Mouse (Mus musculus) v-Abl transformed pro-B cells (cell line): Measurements from ENCODE around the gene L3hypdh.
"Not testable (repeated sequence)": the region's sequence is repeated elsewhere in the genome, so short reads cannot be mapped to it uniquely, and the experiment has no call there.

ENCODE experiments used
- in situ Hi-C, 2 experiments: fragments of 400-800 bp; cut with MboI; formaldehyde crosslinking; loops; one replicate each; pipeline ENCODE4 v1.15.1; 2025; ENCODE audit not compliant: unreplicated experiment in 2 of 2

Gene L3hypdh

DNA sequence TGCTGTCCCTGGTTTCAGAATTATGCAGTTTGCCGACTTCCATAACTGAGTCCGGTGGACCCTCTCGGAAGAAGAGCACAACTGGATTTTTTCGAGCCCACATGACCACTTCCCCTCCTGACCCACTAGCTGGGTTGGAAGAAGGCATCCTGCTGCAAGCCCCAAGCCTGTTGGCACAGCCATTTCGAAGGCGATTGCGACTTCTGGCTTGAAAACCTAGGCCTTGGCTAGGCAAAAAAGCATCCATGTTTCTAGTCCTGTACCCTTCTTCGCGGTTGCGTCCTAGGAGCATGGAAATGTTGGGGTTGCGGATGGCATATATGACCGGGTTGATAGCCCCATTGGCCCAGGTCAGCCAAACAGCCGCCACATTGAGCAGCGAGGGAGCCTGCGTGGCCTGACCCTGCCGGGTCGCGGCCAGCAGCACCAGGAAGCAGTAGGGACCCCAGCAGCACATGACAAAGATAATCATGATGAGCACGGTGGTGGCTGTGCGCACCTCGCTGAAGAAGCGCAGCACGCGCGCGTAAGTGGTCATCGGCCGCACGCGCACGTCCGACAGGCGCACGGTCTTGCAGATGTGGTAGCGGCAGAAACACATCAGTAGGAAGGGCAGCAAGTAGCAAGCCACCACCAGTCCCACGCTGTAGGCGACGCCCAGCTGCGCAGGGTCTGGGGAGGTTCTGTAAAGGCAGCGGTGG lies 15.5 kb downstream of the L3hypdh start:
- in situ Hi-C loops: no loop called here

DNA sequence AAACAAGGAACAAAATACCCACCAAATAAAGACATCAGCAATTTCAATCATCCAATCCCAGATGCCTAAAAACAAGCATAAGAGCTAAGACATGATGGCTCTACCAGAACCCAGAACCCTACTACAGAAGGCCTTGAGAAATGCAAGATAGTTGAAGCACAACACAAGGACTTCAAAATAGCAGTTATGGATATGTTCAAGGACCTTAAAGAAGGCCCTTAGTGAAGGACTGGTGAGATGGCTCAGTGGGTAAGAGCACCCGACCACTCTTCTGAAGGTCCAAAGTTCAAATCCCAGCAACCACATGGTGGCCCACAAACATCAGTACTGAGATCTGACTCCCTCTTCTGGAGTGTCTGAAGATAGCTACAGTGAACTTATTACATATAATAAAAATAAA lies 27.5 kb downstream of the L3hypdh start:
- in situ Hi-C loops: no loop called here

GRCm38 (mm10) chr12:72053851-72054250 lies 31.4 kb downstream of the L3hypdh start:
- in situ Hi-C loops: no loop called here

DNA sequence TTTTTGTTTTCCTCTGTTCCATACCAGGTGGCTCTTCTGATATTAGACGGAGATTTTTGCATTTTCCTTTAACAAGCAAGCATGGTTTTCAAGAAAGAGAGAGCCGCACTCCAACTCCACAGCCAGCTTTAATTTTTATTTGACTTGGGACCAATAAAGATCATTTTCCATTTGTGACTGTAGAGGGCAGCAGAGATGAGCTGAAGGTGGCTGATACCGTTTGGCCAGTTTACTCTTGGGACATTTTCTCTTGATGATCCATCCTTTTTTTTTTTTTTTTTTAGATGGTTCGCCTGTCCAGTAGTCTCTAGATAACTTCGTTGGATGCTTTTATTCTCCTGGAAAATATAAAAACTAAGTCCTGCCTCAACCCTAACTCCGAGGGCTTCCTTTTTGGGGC lies 31.9 kb downstream of the L3hypdh start:
- in situ Hi-C loops: no loop called here

GRCm38 (mm10) chr12:72052571-72052970 lies 32.7 kb downstream of the L3hypdh start:
- in situ Hi-C loops: no loop called here

DNA sequence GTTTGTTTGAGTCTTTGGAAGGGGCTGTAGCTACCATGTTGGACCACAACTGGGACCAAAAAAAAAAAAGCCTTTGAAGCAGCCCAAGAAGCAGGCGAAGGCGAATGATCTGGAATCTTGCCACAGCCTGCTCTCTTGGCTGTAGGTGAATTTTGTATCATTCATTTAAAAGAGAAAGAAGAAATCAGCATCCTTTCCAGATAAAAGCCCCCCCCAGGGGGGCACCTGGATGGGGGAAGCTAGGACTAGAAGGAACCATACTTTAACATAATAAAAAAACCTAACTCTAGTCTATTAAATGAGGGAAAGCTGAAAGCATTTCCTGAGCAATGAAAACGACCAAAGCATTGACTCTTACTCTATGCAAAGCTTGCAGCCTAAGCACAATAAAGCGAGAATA lies 34.4 kb downstream of the L3hypdh start:
- in situ Hi-C loops: no loop called here

DNA sequence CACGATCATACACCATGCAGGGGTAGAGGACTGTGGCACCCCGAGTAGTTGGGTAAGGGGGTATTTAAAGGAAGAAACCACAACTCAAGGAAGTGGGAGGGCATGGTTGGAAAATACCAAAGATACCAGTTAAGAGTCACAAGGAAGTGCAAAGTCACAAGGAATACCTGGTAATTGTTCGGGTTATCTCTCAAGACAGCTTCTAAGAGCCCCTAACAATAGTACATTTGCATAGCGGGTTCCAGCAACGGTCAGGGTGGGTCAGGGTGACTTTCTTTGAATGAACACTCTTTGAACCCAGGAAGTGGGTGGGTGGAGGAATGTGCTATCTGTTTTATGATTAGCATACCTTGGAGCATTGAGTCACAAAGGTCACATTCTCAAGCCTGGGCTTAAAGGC lies 35.1 kb downstream of the L3hypdh start:
- in situ Hi-C loops: not testable (repeated sequence)

- in situ Hi-C loops: no loop called here
These were observed 37.7 kb downstream of the L3hypdh start for GRCm38 (mm10) chr12:72047513-72047912.

- in situ Hi-C loops: no loop called here
These were observed 44.0 kb downstream of the L3hypdh start for GRCm38 (mm10) chr12:72041238-72041637.

DNA sequence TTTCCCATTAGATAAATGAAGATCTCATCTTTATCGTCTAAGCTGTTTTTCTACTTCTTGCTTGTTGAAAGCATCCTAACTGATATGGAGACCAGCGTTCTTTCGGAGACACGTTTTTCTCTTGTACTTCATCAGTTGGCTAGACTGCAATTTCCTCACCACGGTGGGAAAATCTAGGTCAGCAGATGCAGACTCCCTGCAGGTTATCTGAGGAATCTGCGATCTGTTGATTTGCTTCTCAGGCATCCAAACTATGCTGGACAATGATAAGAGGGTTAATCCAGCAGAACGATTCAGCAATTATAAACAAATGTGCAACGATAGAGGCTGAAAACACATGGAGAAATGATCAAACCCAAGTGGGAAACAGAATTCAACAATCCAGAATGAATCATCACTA lies 45.7 kb downstream of the L3hypdh start:
- in situ Hi-C loops: no loop called here

DNA sequence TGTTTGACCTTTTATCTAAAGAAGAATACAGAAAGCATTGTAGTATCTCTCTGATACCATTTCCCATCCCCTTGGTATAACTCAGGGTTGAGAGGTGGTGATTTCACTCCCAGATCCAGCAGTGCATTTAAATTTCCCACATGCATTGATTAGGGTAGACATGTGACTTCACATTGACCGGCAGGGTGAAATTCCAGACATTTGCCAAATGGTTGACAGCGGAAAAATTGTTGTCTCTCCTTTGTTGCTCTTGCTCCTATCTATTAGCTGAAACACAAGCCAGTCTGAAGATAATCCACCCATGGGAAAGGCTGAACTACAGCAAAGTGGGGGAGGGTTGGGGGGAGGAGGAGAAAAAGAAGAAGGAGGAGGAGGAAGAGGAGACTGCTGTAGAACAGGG lies 46.4 kb downstream of the L3hypdh start:
- in situ Hi-C loops: no loop called here

DNA sequence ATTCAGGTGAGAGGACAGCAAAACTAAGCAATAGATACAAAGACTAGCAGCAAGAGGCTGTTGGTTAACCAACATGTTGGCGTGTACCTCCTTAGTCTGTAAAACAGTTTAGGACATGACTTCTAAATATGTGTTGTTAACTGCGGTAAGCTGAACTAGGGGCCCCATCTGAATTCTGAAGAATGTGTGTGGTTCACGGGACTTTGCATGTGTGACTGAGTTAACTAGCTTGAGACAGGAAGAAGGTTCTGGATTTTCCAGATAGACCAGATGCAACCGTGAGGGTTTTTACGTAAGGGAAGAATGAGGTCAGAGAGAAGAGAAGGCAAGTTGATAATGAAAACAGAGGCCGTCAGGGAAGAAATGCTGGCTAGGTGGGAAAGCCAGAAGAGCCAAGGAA lies 48.2 kb downstream of the L3hypdh start:
- in situ Hi-C loops: no loop called here

DNA sequence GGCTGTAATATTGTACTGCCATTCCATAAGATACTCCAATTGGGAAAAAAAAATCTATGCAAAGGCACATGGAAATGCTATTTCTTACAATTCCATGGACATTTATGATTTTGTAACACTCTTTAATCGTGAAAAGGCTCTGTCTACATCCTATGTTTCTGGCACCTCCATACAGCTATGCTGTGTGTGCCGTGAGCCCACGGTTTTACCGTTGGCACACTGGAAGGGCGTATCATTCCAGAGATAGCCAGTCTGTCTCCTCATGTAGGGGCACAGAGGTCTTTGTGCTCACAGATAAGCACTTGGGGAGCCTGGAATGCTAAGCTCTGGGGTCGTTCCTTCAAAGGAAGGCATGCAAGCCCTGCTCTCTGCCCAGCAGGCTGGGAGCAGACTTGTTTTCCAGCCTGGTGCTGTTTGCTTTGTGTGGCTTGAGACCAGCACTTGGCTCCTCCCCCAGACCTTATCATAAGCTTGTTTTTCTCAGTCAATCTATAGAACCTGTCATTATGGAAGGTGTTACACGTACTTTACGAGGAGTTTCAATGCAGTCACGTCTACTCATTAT lies 49.1 kb downstream of the L3hypdh start:
- in situ Hi-C loops: no loop called here

- in situ Hi-C loops: no loop called here
These were observed 53.4 kb downstream of the L3hypdh start for GRCm38 (mm10) chr12:72031794-72032193.

GRCm38 (mm10) chr12:72031171-72031570 lies 54.1 kb downstream of the L3hypdh start:
- in situ Hi-C loops: no loop called here

GRCm38 (mm10) chr12:72025275-72025795 lies 59.9 kb downstream of the L3hypdh start:
- in situ Hi-C loops: no loop called here

GRCm38 (mm10) chr12:72023572-72023971 lies 61.7 kb downstream of the L3hypdh start:
- in situ Hi-C loops: no loop called here
